Mouse (Mus musculus): ENCODE data around the gene I830077J02Rik.
A peak's percentile ranks its signal among the peaks of the same experiment; 100 is the strongest.
"Not testable (repeated sequence)": the region's sequence is repeated elsewhere in the genome, so short reads cannot be mapped to it uniquely, and the experiment has no call there.

The I830077J02Rik gene

DNA sequence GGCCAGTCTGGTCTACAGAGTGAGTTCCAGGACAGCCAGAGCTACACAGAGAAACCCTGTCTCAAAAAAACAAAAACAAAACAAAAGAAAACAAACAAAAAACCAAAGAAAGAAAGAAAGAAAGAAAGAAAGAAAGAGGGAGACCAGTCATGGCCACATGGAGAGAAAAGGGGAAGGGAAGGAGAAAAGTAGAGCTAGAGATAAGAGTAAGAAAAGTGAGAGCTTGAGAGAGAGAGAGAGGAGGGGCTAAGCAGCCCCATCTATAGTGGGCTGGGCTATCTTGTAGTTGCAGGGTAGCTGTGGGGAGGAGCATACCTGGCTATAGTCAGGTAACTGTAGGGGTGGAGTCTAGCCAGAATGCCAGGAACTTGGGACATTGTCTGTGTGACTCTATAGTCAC is 11.7 kb downstream of the I830077J02Rik start:
- not testable (repeated sequence) for DNase-seq (ENCODE audit: extremely low spot score, low read depth, low spot score)

DNA sequence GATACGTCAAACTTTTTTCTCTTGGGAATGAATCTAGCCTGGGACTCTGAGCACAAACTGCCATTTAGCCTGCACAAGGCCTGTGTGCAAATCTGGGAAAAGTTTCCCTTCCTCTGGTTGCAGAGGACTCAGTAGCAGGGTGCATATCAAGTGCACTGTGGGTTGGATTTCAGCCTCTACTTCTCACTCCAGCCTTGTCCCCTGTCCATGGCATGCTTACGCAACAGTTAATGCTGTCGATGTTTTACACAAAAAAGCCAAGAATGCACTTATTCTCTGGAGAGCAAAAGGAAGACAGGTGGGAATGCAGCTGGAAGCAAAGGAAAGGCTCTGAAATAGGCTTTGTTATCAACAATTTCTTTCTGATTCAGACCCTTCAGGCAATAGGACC is 14.1 kb downstream of the I830077J02Rik start:
- no peak for DNase-seq (ENCODE audit: extremely low spot score, low read depth, low spot score)

DNA sequence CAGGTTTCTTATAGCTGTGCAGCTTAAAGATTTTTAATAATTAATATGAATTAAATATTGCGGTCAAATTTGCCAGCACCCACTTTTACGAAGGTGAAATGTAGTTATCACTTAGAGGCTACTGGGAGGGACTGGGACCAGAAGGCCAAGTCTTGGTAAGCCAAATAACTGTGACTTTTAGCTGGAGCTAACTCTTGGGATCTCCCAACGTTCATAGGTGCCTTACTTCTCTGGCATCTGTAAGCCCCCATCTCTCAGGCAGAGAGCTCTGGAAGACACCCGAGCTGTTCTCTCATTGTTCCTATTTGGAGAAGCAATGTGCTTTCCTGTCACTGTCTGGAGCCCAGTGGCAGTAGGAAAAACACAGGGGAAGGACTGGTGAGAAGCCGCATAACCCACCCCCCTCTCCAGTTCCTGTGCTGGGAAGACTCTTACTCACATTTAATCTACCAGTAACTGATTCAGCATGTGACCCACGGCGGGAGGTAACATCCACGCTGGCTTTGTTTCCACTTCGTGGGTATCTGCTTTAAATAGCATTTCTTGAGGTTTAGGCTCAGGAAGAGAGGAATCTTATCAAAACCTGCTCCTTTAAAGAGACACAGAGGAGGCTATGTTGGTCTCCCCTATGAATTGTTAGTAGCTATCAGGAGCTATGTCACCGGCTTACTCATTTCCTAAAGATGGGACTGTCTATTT is 14.7 kb downstream of the I830077J02Rik start:
- DNase-seq (ENCODE audit: extremely low spot score, low read depth, low spot score): no peak

DNA sequence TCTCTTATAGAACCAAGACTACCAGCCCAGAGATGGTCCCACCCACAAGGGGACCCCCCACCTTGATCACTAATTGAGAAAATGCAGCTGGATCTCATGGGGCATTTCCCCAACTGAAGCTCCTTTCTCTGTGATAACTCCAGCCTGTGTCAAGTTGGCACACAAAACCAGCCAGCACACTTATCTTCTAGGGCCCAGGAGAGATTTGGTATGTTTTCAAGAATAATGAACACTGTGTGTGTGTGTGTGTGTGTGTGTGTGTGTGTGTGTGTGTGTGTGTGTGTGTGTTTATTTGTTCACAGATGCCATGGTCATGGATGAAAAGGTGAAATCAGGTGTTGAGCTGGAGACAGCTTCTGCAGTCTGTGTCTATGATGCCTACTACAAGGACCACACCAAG is 16.0 kb downstream of the I830077J02Rik start:
- not testable (repeated sequence) for DNase-seq (ENCODE audit: extremely low spot score, low read depth, low spot score)

DNA sequence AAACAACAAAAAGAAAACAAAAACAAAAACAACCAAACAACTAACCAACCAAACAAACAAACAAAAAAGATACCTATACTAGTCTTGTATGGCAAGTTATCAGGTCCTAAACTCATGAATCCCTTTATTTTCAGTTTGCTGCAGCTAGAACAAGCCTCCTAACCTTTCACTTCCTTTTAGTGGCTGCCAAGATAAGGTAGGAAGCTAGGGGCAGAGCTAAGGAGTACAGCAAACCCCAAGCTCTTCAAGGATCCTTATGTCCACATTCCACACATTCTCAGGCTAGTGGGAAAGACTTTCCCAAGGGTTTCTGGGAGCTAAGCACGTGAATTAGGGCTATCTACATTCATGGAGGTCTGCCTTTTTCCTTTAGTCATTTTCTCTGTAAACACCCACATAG is 17.2 kb downstream of the I830077J02Rik start:
- DNase-seq (ENCODE audit: extremely low spot score, low read depth, low spot score): no peak

DNA sequence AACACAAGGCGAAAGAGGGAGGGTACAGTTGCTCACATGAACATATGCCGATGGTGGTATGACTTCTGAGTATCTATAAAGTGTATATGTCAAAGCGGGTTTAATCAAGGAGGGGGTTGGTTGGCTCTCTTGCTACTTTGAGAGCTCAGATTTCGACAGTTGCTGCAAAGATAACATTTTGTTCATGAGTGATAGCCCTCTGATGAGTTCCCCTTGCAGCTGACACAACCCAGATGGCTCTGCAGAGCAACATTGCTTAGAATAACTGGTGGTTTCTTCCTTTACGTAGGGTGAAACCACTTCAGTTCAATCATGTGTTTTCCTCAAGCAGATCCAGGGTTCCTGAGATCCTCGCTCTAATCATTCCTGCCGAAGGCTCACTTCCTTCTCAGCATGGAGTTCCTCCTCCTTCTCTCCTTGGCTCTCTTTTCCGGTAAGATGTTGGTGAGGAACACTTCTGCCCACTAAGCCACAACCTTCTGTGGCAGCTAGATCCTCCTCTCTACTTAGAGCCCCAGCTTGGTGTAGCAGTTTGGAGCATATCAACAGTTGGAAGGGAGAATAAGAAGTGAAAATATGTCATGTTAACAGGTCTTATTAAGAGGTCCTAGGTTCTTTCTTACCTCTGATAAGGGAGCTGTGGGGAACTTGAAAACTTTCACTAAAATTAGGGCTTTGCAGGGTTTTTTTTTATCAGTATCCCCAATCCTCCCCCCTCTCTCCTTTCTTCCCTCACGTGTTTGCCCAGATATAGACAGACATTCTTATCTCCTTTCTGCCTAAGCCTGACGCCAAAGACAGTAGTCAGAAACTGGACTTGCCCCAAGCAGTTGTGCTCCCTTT is 18.4 kb downstream of the I830077J02Rik start:
- DNase-seq (ENCODE audit: extremely low spot score, low read depth, low spot score): no peak

DNA sequence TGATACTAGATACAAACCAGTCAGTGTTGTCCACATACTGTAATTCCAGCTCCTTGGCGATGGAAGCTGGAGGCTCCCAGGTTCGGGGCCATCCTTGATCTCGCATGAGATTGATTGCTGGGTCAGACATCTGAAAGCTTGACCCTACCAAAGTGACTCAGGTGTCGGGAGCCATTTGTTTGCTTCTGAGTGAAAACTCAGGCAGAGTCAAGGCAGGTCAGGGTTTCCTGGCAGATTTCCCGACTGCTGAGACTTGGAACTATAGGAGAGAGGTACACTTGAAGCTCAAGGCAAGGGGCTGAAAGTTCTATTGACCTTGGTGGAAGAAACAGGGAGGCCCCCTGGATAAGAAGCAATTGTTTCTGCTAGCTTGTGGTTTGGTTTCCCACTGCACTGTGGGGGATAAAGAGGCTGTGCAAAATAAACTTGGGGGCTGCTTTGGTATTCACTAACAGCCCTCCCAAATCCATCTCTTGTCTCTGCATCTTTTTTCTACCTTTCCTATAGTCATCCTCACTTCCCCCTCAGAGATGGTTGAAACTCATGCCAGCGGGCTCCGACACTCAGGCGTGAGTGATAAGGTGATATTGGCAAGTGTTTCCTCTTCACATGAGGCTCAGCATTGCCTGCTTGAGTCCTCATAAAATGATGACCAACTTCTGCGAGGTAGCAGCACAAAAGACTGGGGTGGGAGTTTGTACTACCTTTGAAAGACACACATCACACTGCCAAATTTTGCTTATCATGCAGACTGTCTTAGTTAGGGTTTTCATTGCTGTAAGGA is 20.2 kb downstream of the I830077J02Rik start:
- no peak for DNase-seq (ENCODE audit: extremely low spot score, low read depth, low spot score)

DNA sequence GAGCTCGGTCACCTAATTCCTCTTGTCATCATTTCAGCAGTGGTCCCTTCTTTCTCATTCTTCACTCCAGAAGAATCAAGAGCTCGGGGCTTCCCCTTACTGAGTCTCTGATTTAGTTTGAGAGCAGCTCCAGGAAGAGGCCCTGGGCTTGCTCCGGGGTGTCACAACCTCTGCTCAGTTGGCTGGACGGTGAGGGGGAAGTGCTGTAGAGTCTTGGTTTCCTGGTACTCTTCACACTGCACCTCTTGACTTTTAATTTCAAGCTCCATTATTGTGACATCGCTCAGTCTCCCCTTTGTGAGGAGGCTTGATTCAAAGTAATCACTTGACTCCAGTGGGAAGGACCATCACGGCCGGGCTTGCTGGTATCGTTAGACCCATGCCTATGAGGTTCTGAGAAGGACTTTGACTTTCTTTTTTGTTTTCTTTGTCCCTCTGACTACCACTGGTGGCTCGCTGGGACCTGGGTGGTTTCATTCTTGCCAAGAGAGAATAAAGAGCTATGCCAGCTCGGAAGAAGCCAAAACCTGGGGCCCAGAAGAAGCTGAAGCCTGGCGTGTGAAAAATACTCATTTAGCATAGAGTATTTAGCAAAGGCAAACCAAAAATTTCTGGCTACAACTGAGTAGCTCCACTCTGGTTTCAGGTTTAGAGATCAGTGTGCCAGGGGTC is 21.8 kb downstream of the I830077J02Rik start:
- DNase-seq (ENCODE audit: extremely low spot score, low read depth, low spot score): no peak

DNA sequence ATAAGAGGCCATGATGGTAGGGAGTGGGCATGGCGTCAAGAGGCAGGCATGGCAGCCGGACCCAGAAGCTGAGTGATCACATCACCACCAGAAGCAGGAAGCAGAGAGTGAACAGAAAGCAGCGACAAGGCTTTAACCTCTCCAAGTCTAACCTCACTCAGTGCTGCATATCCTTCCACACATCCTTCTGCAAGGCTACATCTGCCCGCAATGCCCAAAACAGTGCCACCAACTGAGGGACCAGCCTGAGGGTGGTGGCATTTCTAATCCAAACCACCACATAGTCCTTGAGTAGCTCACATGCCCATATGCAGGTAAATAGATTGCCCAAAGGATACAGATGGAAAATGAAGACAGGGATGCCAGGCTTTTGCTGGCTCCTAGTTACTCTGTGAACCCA is 23.5 kb downstream of the I830077J02Rik start:
- no peak for DNase-seq (ENCODE audit: extremely low spot score, low read depth, low spot score)

DNA sequence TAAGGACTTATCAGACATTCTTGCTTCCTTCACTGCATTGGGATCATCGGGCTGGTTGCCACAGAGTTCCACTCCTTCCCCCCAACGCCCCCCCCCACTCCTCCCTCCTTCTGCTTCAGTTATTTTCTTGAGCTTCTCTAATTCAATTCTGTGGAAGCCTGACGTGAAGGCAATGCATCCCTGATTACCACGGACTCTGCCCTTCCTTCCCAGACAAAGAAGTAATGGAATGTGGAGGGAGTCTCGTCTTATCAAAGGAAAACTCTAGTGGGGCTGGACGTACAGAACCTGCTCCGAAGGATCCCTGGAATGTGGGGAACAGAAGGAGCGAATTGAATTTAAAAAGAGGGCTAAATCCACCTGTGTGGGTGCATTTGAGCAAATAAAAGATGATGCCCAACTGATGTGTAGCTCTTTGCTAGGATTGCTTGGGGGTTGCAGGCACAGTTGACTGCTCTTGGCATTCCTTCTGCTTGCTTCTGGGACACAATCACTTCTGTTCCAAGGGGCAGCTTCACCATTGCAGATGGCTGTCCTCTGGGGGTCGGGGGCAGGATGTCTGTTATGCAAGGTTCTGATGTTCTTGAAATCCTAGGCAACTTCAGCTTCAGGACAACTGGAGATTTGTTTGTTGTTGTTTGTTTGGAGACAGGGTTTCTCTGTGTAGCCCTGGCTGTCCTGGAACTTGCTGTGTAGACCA is 24.4 kb downstream of the I830077J02Rik start:
- no peak for DNase-seq (ENCODE audit: extremely low spot score, low read depth, low spot score)

DNA sequence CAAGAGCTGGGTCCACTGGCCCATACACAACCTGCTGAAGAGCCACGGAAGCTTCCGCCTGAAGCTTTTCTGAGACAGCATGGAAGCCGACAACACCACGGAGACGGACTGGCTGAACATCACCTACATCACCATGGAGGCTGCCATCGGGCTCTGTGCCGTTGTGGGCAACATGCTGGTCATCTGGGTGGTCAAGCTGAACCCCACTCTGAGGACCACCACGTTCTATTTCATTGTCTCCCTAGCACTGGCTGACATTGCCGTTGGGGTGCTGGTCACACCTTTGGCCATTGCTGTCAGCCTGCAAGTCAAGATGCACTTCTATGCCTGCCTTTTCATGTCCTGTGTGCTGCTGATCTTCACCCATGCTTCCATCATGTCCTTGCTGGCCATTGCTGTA is 27.7 kb downstream of the I830077J02Rik start:
- DNase-seq (ENCODE audit: extremely low spot score, low read depth, low spot score): no peak

DNA sequence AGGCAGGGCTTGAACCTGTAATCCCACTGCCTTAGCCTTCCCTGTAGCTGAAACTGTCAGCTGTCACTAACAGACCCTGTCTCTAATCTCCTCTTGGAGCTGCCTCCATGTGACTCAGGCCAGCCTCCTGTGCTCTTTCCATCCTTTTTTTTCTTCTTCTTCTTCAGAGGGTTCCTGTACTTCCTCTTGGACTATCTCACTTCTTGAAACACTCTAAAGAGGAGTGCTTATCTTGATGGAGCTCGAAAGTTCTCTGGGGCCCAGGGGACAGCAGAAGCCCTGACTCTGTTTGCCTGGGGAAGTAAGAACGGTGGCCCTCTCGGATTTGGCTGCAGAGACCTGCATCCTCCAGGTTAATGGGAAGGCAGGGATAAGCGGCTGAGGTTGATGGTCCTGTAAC is 28.3 kb downstream of the I830077J02Rik start:
- no peak for DNase-seq (ENCODE audit: extremely low spot score, low read depth, low spot score)

DNA sequence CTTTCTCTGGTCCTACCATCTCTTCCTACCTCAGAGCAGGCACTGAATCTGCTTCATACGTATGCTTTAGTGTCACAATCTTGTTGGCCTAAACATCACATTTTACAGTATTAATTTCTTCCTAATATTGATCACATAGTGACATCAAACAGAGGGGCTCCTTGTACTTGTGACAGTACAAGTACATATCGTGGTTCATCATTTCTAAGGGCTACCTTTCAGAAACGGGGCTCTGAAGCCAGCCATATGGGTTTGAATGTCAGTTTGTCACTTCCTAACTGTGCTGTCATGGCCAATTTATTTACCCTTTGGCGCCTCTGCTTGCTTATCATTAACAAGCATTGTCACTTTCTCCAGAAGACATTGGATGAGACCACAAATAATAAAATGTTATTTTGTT is 31.0 kb downstream of the I830077J02Rik start:
- DNase-seq (ENCODE audit: extremely low spot score, low read depth, low spot score): no peak

DNA sequence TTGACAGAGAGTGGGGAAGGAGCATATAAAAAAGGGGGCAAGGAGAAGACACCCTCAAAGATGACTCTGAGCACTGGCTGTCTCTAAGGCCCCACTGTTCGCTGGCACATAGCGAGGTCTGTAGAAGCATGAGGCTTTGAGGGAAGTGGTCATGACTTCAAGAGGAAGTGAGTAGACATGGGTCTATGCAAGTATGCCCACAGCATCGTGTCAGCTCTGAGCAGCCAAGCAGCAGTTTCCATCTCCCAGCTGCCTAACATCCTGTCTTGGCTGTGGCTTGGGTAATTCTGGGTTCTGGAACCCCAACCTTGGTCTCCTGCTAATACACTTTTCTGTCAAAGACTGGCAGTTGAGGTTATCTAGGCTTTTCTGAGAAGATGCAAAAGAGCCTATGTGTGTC is 31.7 kb downstream of the I830077J02Rik start:
- no peak for DNase-seq (ENCODE audit: extremely low spot score, low read depth, low spot score)

DNA sequence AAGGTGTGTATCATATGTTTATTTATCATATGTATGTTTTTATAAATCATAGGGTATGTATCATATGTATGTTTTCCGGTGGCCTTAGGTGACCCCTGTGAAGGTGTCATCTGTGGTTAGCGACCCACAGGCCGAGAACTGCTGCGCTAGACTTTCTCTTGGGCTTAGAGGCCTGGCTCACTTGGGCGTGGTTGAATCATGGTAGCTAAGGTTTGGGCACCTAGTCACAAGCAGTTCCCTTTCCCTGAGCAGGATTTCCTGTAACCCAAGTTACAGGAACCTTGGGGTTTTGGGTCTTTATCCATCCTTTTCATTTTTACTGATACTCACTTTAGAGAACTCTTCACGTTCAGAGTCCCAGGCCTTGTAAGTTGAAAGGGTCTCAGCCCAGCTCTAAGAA is 32.2 kb downstream of the I830077J02Rik start:
- DNase-seq (ENCODE audit: extremely low spot score, low read depth, low spot score): no peak

DNA sequence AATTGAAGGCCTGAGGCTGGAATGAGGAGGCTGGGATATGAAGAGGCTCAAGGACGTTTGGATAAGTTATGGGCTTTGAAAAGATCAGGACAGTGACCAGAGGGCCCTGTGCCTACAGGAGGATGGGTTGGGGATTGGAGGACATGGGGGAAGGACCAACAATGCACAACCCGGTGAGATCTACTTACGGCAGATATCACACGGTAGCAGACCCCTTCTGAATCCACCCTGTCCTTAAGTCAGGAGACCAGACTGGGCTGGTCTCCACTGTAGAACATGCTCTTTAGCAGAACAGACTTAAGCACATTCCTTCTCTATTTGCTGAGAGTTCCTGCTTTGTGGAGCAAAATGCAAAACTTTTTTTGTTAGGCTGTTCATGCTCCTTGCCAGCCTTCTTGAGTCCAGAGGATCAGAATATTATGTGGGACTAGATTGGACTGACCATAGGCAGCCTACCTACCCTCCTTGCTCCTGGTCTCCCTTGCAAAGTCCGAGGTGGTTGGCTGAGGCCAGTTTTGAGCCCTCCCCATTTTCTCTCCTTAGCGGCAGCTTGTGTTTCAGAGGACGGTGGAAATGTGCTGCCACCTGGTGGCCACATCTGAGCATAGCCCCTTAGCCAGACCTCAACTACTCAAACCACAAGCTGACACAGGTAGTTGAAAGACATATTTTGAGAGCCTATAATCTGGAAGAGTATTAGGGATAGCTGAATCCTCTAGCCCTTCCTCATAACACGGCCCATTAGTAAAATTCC is 32.9 kb downstream of the I830077J02Rik start:
- peak; percentile 82 for DNase-seq (ENCODE audit: extremely low spot score, low read depth, low spot score)

DNA sequence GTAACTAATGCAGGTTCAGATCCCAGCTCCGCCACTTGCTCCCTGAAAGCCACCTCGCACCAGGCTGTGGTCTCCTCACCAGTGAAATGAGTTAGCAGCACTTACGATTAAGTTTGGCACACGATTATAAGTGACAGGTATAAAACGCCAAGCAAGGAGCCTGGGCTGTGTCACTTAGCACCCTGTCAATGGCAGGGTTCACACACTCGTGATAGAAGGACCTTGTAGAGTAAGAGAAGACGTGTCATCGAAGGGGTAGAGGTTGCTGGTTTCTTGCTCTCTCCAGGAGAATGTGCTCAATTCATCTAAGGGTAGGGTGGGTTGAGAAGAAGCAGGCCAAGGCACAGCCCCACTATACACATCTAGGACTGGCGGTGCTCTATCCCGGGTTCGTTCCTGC is 33.6 kb downstream of the I830077J02Rik start:
- DNase-seq (ENCODE audit: extremely low spot score, low read depth, low spot score): no peak

DNA sequence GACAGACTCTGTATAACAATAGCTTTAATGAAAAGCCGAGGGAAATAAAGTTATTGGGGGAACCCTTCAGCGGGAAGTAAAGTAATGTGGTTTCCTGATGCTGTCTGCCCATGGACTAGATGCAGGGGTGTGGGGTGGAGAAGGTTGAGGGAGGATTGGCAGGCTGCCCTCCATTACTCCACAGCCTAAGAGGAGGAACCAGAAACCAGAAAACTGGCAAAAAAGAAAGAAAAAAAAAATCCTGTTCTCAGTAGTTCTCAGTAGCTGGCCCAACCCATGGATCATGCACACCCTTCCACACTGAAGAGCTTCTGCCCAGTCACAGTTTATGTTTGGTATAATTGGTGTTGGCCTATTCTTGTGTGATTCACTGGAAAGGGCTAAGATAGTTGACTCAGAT is 34.1 kb downstream of the I830077J02Rik start:
- no peak for DNase-seq (ENCODE audit: extremely low spot score, low read depth, low spot score)

DNA sequence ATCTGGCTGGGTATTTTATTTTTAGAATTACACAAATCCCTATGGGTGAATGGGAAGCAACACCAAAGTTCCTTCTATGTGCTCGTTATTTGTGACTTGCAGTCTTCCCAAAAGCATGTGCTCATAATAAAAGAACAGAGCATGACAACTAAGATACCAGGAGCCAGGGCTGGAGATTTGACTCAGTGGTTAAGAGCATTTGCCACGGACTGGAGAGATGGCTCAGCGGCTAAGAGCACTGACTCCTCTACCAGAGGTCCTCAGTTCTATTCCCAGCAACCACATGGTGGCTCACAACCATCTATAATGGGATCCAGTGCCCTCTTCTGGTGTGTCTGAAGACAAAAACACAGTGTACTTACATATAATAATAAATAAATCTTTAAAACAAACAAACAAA is 35.7 kb downstream of the I830077J02Rik start:
- DNase-seq (ENCODE audit: extremely low spot score, low read depth, low spot score): no peak

All from hindlimb bud, embryonic 11.5 days (tissue).